Mouse (Mus musculus) C2C12 (cell line): Measurements from ENCODE around the gene Taok2.

Experiments used
- CEBPB ChIP-seq: IDR thresholded peaks from one replicate; pipeline ENCODE4 v1.6.1; 2011; ENCODE audit warnings: low read depth, mild to moderate bottlenecking, control low read depth, moderate library complexity
- CTCF ChIP-seq: IDR thresholded peaks from one replicate; pipeline ENCODE4 v1.5.1; 2011; ENCODE audit not compliant: control insufficient read depth, insufficient read depth, insufficient read length
- FOSL1 ChIP-seq: IDR thresholded peaks from one replicate; pipeline ENCODE4 v1.8.0; 2011; ENCODE audit warnings: mild to moderate bottlenecking, low read length; ENCODE audit not compliant: poor library complexity, insufficient read depth, severe bottlenecking
- MAX ChIP-seq: IDR thresholded peaks from one replicate; pipeline ENCODE4 v1.6.1; 2011; ENCODE audit warnings: mild to moderate bottlenecking, control low read depth
- MYOD1 ChIP-seq: IDR thresholded peaks from one replicate; pipeline ENCODE4 v1.6.1; 2011; ENCODE audit warnings: low read depth; ENCODE audit not compliant: control insufficient read depth, insufficient read length
- USF1 ChIP-seq: IDR thresholded peaks from one replicate; pipeline ENCODE4 v1.6.1; 2011; ENCODE audit warnings: low read depth, mild to moderate bottlenecking, control low read depth, moderate library complexity

- TF ChIP-seq CTCF (no peak), MAX (no peak), CEBPB (no peak), USF1 (no peak), FOSL1 (no peak), MYOD1 (no peak)
Observed at GRCm38 (mm10) chr7:126818818-126819217, 65.7 kb downstream of the Taok2 start.
